In the genomic region with DNA sequence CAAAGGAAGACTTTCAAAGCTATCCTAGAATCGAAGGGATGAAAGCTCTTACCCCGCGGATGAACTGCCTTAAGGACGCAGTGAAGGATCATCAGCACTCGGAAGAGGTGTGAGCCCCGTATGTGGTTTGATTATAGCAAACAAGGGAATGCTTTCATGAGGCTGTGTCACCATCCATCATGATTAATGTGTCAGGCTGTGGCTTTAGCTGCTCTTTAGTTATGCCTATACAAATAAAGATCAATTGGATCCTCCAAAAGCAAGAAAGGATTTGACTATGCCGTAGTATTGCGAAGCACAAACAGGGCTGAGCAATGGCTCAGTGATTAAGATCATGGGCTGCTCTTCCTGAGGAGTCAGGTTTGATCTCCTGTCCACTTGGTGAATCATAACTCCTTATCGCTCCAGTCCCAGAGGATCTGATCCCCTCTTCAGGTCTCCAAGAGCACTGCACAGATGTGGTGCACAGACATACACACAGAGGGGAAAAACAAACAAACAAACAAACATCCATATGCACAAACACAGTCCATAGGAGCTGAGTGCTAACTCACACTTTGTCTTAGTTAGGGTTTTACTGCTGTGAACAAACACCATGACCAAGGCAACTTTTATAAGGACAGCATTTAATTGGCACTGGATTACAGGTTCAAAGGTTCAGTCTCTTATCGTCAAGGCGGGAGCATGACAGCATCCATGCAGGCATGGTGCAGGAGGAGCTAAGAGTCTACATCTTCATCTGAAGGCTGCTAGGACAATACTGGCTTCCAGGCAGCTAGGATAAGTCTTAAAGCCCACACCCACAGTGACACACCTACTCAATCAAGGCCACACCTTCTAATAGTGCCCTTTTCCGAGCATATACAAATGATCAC, we compare ENCODE assay signal across 25 mouse cellular contexts. TPM values are rescaled to one million over a fixed set of nuclear protein-coding genes. Genes with fewer than 3 reads are reported as not detected.
DNase-seq lines count a peak whose midpoint lies in the region; ATAC-seq and TF ChIP-seq lines count a peak whose summit lies in the region.
"Had no signal": no experiment of that assay in that cellular context is flagged by ENCODE, and none has a peak within 500 bp of the region (broad histone marks: within the 10 kb centered on the region; RNA-seq: fewer than 3 reads in every experiment).

No protein-coding gene starts in this region.

- WGBS in lung, embryonic 14.5 days: 31% methylated on average over 12 of the region's 12 CpGs
- 47% methylated on average over 12 of the region's 12 CpGs for WGBS in intestine, postnatal 0 days
- 45% methylated on average over 12 of the region's 12 CpGs for WGBS in stomach, embryonic 15.5 days

- no peak overlapping the region for H3K4me3 ChIP-seq in lung, embryonic 14.5 days (ENCODE audit: low read depth, low read length)
- H3K4me3 ChIP-seq in intestine, postnatal 0 days (ENCODE audit: low read depth, low read length): no peak overlapping the region
- H3K4me3 ChIP-seq in stomach, embryonic 15.5 days (replicated peaks): no peak overlapping the region
- H3K4me3 ChIP-seq: kidney, embryonic 15.5 days; limb, embryonic 13.5 days; neural tube, embryonic 12.5 days had no signal

- no peaks in the 10 kb centered on the region; the same call in 1 of the 2 replicates for H3K27me3 ChIP-seq in lung, embryonic 14.5 days (ENCODE audit: insufficient read depth, low read length)
- H3K27me3 ChIP-seq in intestine, postnatal 0 days (replicated peaks; ENCODE audit: control insufficient read depth, insufficient read depth, low read length): no peaks in the 10 kb centered on the region
- no peaks in the 10 kb centered on the region for H3K27me3 ChIP-seq in stomach, embryonic 15.5 days (replicated peaks)
- H3K27me3 ChIP-seq: kidney, embryonic 15.5 days; limb, embryonic 13.5 days; neural tube, embryonic 12.5 days had no signal

- H3K9me3 ChIP-seq in lung, embryonic 14.5 days (ENCODE audit: low read depth, low read length): no peaks in the 10 kb centered on the region
- no peaks in the 10 kb centered on the region for H3K9me3 ChIP-seq in intestine, postnatal 0 days (ENCODE audit: control insufficient read depth)
- H3K9me3 ChIP-seq in stomach, embryonic 15.5 days: no peaks in the 10 kb centered on the region
- H3K9me3 ChIP-seq: kidney, embryonic 15.5 days; limb, embryonic 13.5 days; neural tube, embryonic 12.5 days had no signal

- no peak overlapping the region for H3K9ac ChIP-seq in lung, embryonic 14.5 days
- H3K9ac ChIP-seq in intestine, postnatal 0 days (ENCODE audit: low read depth, low read length): no peak overlapping the region
- H3K9ac ChIP-seq in stomach, embryonic 15.5 days: no peak overlapping the region
- H3K9ac ChIP-seq: hindbrain, embryonic 14.5 days; kidney, embryonic 15.5 days; limb, embryonic 13.5 days; neural tube, embryonic 12.5 days had no signal

- no peaks in the 10 kb centered on the region for H3K36me3 ChIP-seq in lung, embryonic 14.5 days (ENCODE audit: insufficient read depth)
- H3K36me3 ChIP-seq in intestine, postnatal 0 days (ENCODE audit: control insufficient read depth, insufficient read depth): no peaks in the 10 kb centered on the region
- no peaks in the 10 kb centered on the region for H3K36me3 ChIP-seq in stomach, embryonic 15.5 days
- H3K36me3 ChIP-seq: kidney, embryonic 15.5 days; limb, embryonic 13.5 days; neural tube, embryonic 12.5 days had no signal

- ATAC-seq in lung, embryonic 14.5 days (ENCODE audit: insufficient read depth): no peak; the same call in 1 of the 2 replicates
- ATAC-seq in intestine, postnatal 0 days: peak; percentile 83
- ATAC-seq in stomach, embryonic 15.5 days (ENCODE audit: insufficient read depth, low FRiP score, low read depth): no peak
- ATAC-seq: forebrain, embryonic 16.5 days; inflammation-experienced regulatory T-cells, adult 6 months; midbrain, embryonic 16.5 days had no signal

- H3K4me2 ChIP-seq in lung, embryonic 14.5 days: 0 out of 2 replicates have a peak overlapping the region, but pooled peaks have one; percentile 15
- H3K4me2 ChIP-seq in intestine, postnatal 0 days (replicated peaks; ENCODE audit: low read depth): peak overlapping the region; percentile 32; the same call in 1 of the 2 replicates
- H3K4me2 ChIP-seq in stomach, embryonic 15.5 days: peak overlapping the region; percentile 16; the same call in 1 of the 2 replicates
- H3K4me2 ChIP-seq: heart, embryonic 11.5 days; hindbrain, embryonic 14.5 days; kidney, embryonic 15.5 days; limb, embryonic 13.5 days; liver, embryonic 11.5 days; neural tube, embryonic 12.5 days had no signal

- no peak for TF ChIP-seq CTCF in lung, embryonic 14.5 days (IDR thresholded peaks at IDR 0.05; ENCODE audit: low read depth)
- no peak for TF ChIP-seq CTCF in intestine, postnatal 0 days (IDR thresholded peaks at IDR 0.05; ENCODE audit: low read depth)

- DNase-seq in lung, embryonic 14.5 days: no peak
- DNase-seq in lung, postnatal 4 days: no peak
- DNase-seq in fat pad, adult 2 months (ENCODE audit: extremely low read depth, low read depth, low spot score): peak; percentile 30
- DNase-seq in kidney, adult 18-20 months: no peak
- DNase-seq in gastrocnemius, adult 18-20 months (ENCODE audit: low spot score): no peak
- DNase-seq in kidney, postnatal 4 days: no peak
- DNase-seq: cerebellum, adult 2 months; cerebellum, postnatal 25 days; gastrocnemius, postnatal 25 days; heart, adult 11 months; kidney, postnatal 25 days; right cerebral cortex, adult 18-20 months; thymus, postnatal 25 days had no signal

- no peak overlapping the region for H3K27ac ChIP-seq in lung, embryonic 14.5 days (ENCODE audit: low read depth)
- no peak overlapping the region for H3K27ac ChIP-seq in intestine, postnatal 0 days (ENCODE audit: low read depth, low read length)
- no peak overlapping the region for H3K27ac ChIP-seq in stomach, embryonic 15.5 days
- H3K27ac ChIP-seq: hindbrain, embryonic 14.5 days; kidney, embryonic 15.5 days; limb, embryonic 13.5 days; neural tube, embryonic 12.5 days had no signal

- H3K4me1 ChIP-seq in lung, embryonic 14.5 days (ENCODE audit: insufficient read depth): 0 out of 2 replicates have a peak, but pooled peaks cover 6% of the 10 kb centered on the region
- no peaks in the 10 kb centered on the region; the same call in 1 of the 2 replicates for H3K4me1 ChIP-seq in intestine, postnatal 0 days (replicated peaks; ENCODE audit: control insufficient read depth, insufficient read depth, low read length)
- H3K4me1 ChIP-seq in stomach, embryonic 15.5 days: no peaks in the 10 kb centered on the region
- H3K4me1 ChIP-seq: neural tube, embryonic 12.5 days had no signal

RNA-seq across cellular contexts. Expression of a gene that starts 27.2 kb away (rescaled TPM):
- 12.0 and 12.1 TPM in 2 replicates for polyA plus RNA-seq in lung, embryonic 14.5 days (2014; fragmentation: Nextera tagmentation; extraction: Ambion mirVana)
- polyA plus RNA-seq in intestine, postnatal 0 days (2015; fragmentation: Nextera tagmentation; extraction: Ambion mirVana): 6.7 and 6.9 TPM in 2 replicates
- polyA plus RNA-seq in stomach, embryonic 15.5 days (2015; fragmentation: Nextera tagmentation; extraction: Ambion mirVana): 19.4 and 21.5 TPM in 2 replicates
- total RNA-seq in gastrocnemius, adult 18-20 months (2021): 1 to 10 TPM; 2.8 to 3.2 TPM
- total RNA-seq: MEL had no signal
- polyA plus RNA-seq: inflammation-experienced regulatory T-cells, adult 6 months had no signal
